Mouse (Mus musculus): Measurements from ENCODE around the gene 9330161L09Rik. TPM values are rescaled to one million over a fixed set of nuclear protein-coding genes. Genes with fewer than 3 reads are reported as not detected.

9330161L09Rik gene
- polyA plus RNA-seq, 1 experiment from 2014 or later, result 1.2 TPM

DNA sequence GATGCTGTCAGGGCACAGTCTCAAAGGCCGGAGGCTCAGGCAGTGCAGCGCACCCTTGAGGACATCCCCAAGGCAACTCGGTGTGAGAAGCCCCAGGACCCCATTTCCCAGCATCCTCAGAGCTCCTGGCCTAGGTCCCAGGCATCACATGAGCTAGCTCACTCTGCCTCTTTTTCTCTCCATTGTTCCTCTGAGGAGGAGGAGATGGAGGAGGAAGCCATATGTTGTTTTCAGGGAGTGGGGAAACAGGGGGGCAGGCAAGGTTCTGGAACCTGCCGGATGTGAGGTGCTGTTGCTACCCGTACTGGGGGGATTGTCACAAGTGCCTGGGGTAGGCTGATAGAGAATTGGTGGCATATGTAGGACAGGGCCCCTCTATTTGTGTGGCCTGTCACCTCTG, 31.5 kb downstream of the 9330161L09Rik start:
- Histone ChIP-seq H3K36me3 (ENCODE audit: control insufficient read depth, insufficient read depth, low read length) (no peaks in the 10 kb centered on the region), H3K9ac (ENCODE audit: low read length) (no peak overlapping the region), H3K9me3 (ENCODE audit: control insufficient read depth, low read length) (no peaks in the 10 kb centered on the region), H3K4me1 (ENCODE audit: control insufficient read depth, insufficient read depth, low read length) (no peaks in the 10 kb centered on the region), H3K27ac (ENCODE audit: low read depth, low read length) (no peak overlapping the region), H3K4me2 (ENCODE audit: low read depth) (no peak overlapping the region), H3K27me3 (ENCODE audit: control insufficient read depth, insufficient read depth, low read length) (no peaks in the 10 kb centered on the region), H3K4me3 (ENCODE audit: low read depth, low read length) (no peak overlapping the region)
- 64% methylated on average over 5 of the region's 5 CpGs for WGBS
- no peak for ATAC-seq (ENCODE audit: insufficient read depth, low FRiP score, low TSS enrichment)
- DNase-seq (ENCODE audit: low spot score), result no peak

DNA sequence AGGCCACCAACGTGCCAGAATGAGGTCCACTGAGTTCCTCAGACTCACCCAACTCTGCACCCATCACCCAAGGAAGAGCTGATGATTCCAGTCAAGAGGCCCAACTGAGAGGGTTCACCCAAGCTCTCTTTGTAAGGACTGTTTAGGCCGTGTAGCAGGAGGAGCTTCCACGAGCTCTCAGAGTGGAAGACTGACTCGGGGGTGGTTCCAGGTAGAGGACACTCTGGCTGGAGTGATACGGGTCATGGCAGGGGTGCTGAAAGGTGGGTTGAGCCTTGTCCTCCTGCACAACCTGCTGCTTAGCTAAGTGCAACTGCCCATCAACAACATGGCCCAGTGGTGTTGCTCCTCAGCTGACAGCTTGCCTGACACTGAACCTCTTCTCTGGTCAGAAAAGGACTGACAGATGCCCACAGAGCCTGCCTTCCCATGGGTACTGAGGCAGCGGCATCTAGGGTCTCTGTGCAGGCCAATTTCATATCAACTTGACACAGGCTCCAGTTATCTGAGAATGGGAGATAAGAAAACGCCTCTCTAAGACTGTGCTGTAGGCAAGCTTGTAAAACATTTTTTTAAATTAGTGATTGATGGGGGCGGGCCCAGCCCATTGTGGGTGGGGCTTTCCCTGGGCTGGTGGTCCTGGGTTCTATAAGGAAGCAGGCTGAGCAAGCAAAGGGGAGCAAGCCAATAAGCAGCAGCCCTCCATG, 33.9 kb downstream of the 9330161L09Rik start:
- Histone ChIP-seq H3K27ac (ENCODE audit: low read depth, low read length) (no peak overlapping the region), H3K4me2 (ENCODE audit: low read depth) (no peak overlapping the region), H3K27me3 (ENCODE audit: control insufficient read depth, insufficient read depth, low read length) (no peaks in the 10 kb centered on the region), H3K4me1 (ENCODE audit: control insufficient read depth, insufficient read depth, low read length) (no peaks in the 10 kb centered on the region), H3K9ac (ENCODE audit: low read length) (no peak overlapping the region), H3K4me3 (ENCODE audit: low read depth, low read length) (no peak overlapping the region), H3K36me3 (ENCODE audit: control insufficient read depth, insufficient read depth, low read length) (no peaks in the 10 kb centered on the region), H3K9me3 (ENCODE audit: control insufficient read depth, low read length) (no peaks in the 10 kb centered on the region)
- WGBS, result 79% methylated on average over 8 of the region's 8 CpGs
- no peak for ATAC-seq (ENCODE audit: insufficient read depth, low FRiP score, low TSS enrichment)
- DNase-seq (ENCODE audit: low spot score), result no peak

DNA sequence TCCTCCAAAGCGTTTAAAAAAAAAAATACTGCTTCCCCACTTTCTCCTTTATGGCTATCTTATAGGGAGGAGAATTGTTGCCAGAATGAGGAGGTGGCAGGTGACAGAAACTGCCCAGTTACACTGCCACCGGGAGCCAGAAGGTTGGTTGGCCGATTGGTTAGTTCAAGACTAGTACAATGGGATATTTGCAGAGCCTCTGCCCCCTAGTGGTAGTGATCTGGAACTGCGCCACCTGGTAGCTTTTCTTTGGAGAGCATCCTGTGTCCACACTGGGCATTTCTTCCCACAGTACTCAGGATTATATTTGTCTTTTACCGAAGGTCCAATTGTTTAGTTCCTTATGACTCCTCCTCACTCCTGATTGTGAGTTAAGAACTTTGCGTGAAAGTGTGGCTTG, 35.9 kb downstream of the 9330161L09Rik start:
- Histone ChIP-seq H3K27me3 (ENCODE audit: control insufficient read depth, insufficient read depth, low read length) (no peaks in the 10 kb centered on the region), H3K9me3 (ENCODE audit: control insufficient read depth, low read length) (no peaks in the 10 kb centered on the region), H3K27ac (ENCODE audit: low read depth, low read length) (no peak overlapping the region), H3K36me3 (ENCODE audit: control insufficient read depth, insufficient read depth, low read length) (no peaks in the 10 kb centered on the region), H3K4me2 (ENCODE audit: low read depth) (no peak overlapping the region), H3K9ac (ENCODE audit: low read length) (no peak overlapping the region), H3K4me1 (ENCODE audit: control insufficient read depth, insufficient read depth, low read length) (no peaks in the 10 kb centered on the region), H3K4me3 (ENCODE audit: low read depth, low read length) (no peak overlapping the region)
- WGBS, result 30% methylated on average over 6 of the region's 6 CpGs
- peak; percentile 65 for DNase-seq (ENCODE audit: low spot score)
- ATAC-seq (ENCODE audit: insufficient read depth, low FRiP score, low TSS enrichment), result no peak

DNA sequence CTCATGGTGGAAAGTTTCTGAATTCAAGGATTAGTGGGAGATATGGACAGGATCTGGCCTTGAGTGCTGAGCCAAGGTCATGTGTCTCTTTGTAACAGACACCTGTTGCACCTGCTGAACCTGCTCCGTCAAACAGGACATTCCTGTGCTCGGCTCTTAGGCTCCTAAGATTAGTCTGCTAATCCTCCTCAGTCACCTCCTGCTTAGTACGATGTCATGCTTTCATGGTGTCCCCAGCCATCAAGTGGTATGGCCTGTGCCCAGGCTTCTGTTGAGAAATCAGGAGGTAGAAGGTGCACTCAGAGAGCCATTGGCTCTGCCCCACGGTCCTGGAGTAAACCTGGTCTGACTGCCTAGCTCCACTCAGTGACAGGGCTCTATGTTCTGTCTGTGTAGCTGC, 36.8 kb downstream of the 9330161L09Rik start:
- no peak overlapping the region for H3K4me3 ChIP-seq (ENCODE audit: low read depth, low read length)
- no peaks in the 10 kb centered on the region for H3K4me1 ChIP-seq (ENCODE audit: control insufficient read depth, insufficient read depth, low read length)
- H3K9ac ChIP-seq (ENCODE audit: low read length), result no peak overlapping the region
- DNase-seq (ENCODE audit: low spot score), result no peak
- no peak for ATAC-seq (ENCODE audit: insufficient read depth, low FRiP score, low TSS enrichment)
- H3K27ac ChIP-seq (ENCODE audit: low read depth, low read length), result no peak overlapping the region
- no peaks in the 10 kb centered on the region for H3K9me3 ChIP-seq (ENCODE audit: control insufficient read depth, low read length)
- H3K27me3 ChIP-seq (ENCODE audit: control insufficient read depth, insufficient read depth, low read length), result no peaks in the 10 kb centered on the region
- H3K4me2 ChIP-seq (ENCODE audit: low read depth), result no peak overlapping the region
- no peaks in the 10 kb centered on the region for H3K36me3 ChIP-seq (ENCODE audit: control insufficient read depth, insufficient read depth, low read length)
- 81% methylated on average over 4 of the region's 4 CpGs for WGBS

DNA sequence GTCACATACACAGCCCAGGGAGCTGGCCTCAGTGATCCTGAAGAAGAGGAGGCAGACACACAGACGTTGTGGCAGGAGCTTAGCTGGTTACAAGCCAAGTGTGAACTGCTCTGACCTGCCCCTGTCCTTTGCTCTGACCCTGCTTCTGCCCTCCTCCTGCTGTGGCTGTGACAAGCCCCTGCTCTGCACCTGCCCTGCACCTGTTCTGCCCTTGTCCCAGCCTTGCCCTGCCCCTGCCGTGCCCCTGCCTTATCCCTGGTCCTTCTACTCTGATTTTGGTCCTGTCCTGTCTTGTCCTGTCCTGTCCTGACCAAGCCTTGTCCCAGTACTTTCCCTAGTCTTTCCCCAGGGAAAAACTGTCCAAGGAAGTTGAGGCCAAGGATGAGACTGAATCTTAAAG, 38.8 kb downstream of the 9330161L09Rik start:
- Histone ChIP-seq H3K36me3 (ENCODE audit: control insufficient read depth, insufficient read depth, low read length) (no peaks in the 10 kb centered on the region), H3K4me2 (ENCODE audit: low read depth) (no peak overlapping the region), H3K4me3 (ENCODE audit: low read depth, low read length) (no peak overlapping the region), H3K27me3 (ENCODE audit: control insufficient read depth, insufficient read depth, low read length) (no peaks in the 10 kb centered on the region), H3K4me1 (ENCODE audit: control insufficient read depth, insufficient read depth, low read length) (no peaks in the 10 kb centered on the region), H3K9ac (ENCODE audit: low read length) (no peak overlapping the region), H3K9me3 (ENCODE audit: control insufficient read depth, low read length) (no peaks in the 10 kb centered on the region), H3K27ac (ENCODE audit: low read depth, low read length) (no peak overlapping the region)
- WGBS, result 72% methylated on average over 2 of the region's 2 CpGs
- DNase-seq (ENCODE audit: low spot score) (no peak), ATAC-seq (ENCODE audit: insufficient read depth, low FRiP score, low TSS enrichment) (no peak)

DNA sequence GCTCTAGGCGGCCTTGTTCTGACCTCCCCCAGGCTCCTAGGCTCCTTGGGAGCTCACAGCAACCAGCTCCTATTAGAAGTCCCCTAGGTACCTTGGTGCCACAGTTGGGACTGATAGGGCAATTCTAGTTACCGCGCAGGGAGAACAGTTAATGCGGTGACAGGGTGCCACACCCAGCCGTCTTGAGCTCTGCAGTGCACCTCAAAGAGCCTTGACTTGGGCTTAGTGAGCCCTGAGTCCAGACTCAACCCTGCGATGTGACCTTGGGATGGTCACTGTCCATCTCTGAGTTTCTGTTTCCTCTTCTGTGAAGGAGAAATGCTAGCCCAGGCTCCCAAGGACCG, 39.3 kb downstream of the 9330161L09Rik start:
- H3K36me3 ChIP-seq (ENCODE audit: control insufficient read depth, insufficient read depth, low read length), result no peaks in the 10 kb centered on the region
- DNase-seq (ENCODE audit: low spot score) (no peak), ATAC-seq (ENCODE audit: insufficient read depth, low FRiP score, low TSS enrichment) (no peak)
- no peaks in the 10 kb centered on the region for H3K27me3 ChIP-seq (ENCODE audit: control insufficient read depth, insufficient read depth, low read length)
- H3K27ac ChIP-seq (ENCODE audit: low read depth, low read length), result no peak overlapping the region
- no peaks in the 10 kb centered on the region for H3K9me3 ChIP-seq (ENCODE audit: control insufficient read depth, low read length)
- no peaks in the 10 kb centered on the region for H3K4me1 ChIP-seq (ENCODE audit: control insufficient read depth, insufficient read depth, low read length)
- no peak overlapping the region for H3K9ac ChIP-seq (ENCODE audit: low read length)
- H3K4me2 ChIP-seq (ENCODE audit: low read depth), result no peak overlapping the region
- 86% methylated on average over 7 of the region's 7 CpGs for WGBS
- no peak overlapping the region for H3K4me3 ChIP-seq (ENCODE audit: low read depth, low read length)

DNA sequence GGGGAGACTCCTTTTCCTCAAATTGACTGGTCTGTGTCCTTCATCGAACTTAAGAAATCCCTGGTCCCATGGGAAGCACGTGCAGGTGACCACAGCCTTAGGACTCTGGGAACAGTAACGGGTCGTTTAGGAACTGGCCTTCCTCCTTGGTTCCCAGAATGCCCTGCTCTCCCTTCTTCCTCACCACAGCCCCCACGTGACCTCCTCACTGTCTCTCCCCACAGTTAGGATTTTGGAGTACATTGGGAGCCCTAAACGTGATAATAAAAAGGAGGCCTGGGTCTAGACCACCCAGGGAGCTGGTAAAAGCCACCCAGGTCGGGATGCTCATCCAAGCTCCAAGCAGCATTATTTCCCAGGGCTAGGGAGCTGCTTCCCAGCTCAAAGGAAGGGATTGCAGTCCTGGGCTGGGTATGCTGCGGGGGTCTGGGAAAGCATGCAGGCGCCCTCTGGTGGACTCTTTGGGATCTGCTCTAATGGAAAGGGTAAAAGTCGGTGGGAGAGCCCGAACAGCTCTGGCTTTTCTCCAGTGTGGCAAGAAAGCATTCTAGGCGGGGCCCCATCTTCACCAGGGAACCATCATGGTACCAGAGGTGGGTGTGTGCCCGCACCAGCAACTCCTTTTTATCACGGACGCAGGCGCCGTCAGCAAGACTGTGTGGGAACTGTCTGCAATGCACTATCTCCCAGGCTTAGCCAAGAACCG, 39.8 kb downstream of the 9330161L09Rik start:
- no peaks in the 10 kb centered on the region for H3K27me3 ChIP-seq (ENCODE audit: control insufficient read depth, insufficient read depth, low read length)
- no peaks in the 10 kb centered on the region for H3K36me3 ChIP-seq (ENCODE audit: control insufficient read depth, insufficient read depth, low read length)
- H3K4me2 ChIP-seq (ENCODE audit: low read depth), result no peak overlapping the region
- H3K4me1 ChIP-seq (ENCODE audit: control insufficient read depth, insufficient read depth, low read length), result no peaks in the 10 kb centered on the region
- WGBS, result 21% methylated on average over 18 of the region's 18 CpGs
- no peak overlapping the region for H3K27ac ChIP-seq (ENCODE audit: low read depth, low read length)
- DNase-seq (ENCODE audit: low spot score) (peak; percentile 85), ATAC-seq (ENCODE audit: insufficient read depth, low FRiP score, low TSS enrichment) (peak; percentile 75)
- no peaks in the 10 kb centered on the region for H3K9me3 ChIP-seq (ENCODE audit: control insufficient read depth, low read length)
- H3K4me3 ChIP-seq (ENCODE audit: low read depth, low read length), result no peak overlapping the region
- no peak overlapping the region for H3K9ac ChIP-seq (ENCODE audit: low read length)

DNA sequence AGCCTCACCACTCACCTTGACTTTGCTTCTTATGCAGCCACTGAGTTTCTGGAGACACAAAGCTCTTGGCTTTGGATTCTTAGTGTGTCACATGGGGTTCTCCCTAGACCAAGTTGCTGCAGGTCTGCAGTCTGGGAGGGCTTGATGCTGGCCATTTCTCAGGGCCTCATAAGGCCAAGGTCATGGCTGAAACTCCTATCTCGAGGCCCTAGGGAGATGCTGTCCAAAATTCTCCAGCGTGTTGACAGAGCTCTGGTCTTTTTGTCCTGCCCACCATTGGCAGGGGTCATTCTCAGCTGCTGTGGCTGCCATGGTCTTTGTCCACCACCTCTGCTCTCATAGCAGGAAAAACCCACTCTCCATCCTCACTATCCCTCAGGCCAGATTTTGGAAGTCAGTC, 40.4 kb downstream of the 9330161L09Rik start:
- ATAC-seq (ENCODE audit: insufficient read depth, low FRiP score, low TSS enrichment) (no peak), DNase-seq (ENCODE audit: low spot score) (no peak)
- H3K27ac ChIP-seq (ENCODE audit: low read depth, low read length), result no peak overlapping the region
- no peaks in the 10 kb centered on the region for H3K36me3 ChIP-seq (ENCODE audit: control insufficient read depth, insufficient read depth, low read length)
- H3K4me3 ChIP-seq (ENCODE audit: low read depth, low read length), result no peak overlapping the region
- H3K27me3 ChIP-seq (ENCODE audit: control insufficient read depth, insufficient read depth, low read length), result no peaks in the 10 kb centered on the region
- H3K9me3 ChIP-seq (ENCODE audit: control insufficient read depth, low read length), result no peaks in the 10 kb centered on the region
- H3K9ac ChIP-seq (ENCODE audit: low read length), result no peak overlapping the region
- 89% methylated on average over 2 of the region's 2 CpGs for WGBS
- no peak overlapping the region for H3K4me2 ChIP-seq (ENCODE audit: low read depth)
- no peaks in the 10 kb centered on the region for H3K4me1 ChIP-seq (ENCODE audit: control insufficient read depth, insufficient read depth, low read length)

DNA sequence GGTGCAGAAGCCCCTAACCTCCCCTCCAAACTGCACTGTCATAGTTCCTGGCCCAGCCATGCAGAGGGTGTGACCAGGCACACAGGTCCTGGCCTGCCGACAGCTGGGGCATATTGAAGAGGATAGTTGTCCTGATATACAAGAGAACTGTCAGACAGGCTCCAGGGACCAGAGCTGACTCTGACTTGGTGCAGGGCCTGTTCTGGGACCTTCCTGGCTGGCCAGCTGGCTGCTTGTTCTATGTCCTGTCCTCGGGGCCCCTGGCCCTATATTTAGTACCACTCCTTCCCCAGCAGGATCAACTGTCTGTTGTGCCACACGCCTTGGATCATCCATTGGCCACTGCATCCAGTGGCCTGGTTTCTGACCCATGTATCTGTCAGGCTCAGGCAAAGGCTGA, 45.3 kb downstream of the 9330161L09Rik start:
- no peak for ATAC-seq (ENCODE audit: insufficient read depth, low FRiP score, low TSS enrichment)

More for the DNA sequence above, 45.3 kb downstream of the 9330161L09Rik start:
- Histone ChIP-seq H3K9me3 (ENCODE audit: control insufficient read depth, low read length) (no peaks in the 10 kb centered on the region), H3K4me3 (ENCODE audit: low read depth, low read length) (no peak overlapping the region), H3K4me1 (ENCODE audit: control insufficient read depth, insufficient read depth, low read length) (no peaks in the 10 kb centered on the region), H3K36me3 (ENCODE audit: control insufficient read depth, insufficient read depth, low read length) (no peaks in the 10 kb centered on the region), H3K27me3 (ENCODE audit: control insufficient read depth, insufficient read depth, low read length) (no peaks in the 10 kb centered on the region), H3K4me2 (ENCODE audit: low read depth) (no peak overlapping the region), H3K27ac (ENCODE audit: low read depth, low read length) (no peak overlapping the region), H3K9ac (ENCODE audit: low read length) (no peak overlapping the region)
- no peak for DNase-seq (ENCODE audit: low spot score)
- WGBS, result 79% methylated on average over 3 of the region's 3 CpGs
